Mouse (Mus musculus) heart, postnatal 10 days (tissue): Measurements from ENCODE around the gene Gstm5. TPM values are rescaled to one million over a fixed set of nuclear protein-coding genes. Genes with fewer than 3 reads are reported as not detected.
"Not testable (repeated sequence)": the region's sequence is repeated elsewhere in the genome, so short reads cannot be mapped to it uniquely, and the experiment has no call there.

Experiments used
- DNase-seq, 2 experiments: peaks; one replicate each; pipeline ENCODE4 v3.0.0; 2021
- intact Hi-C: fragments of 180-260 bp; cut with DNase I; formaldehyde crosslinking; loops from one replicate; pipeline ENCODE4 v1.15.1; 2025
- total RNA-seq, 2 experiments: library from RNA; stranded (reverse); gene quantifications; 2 replicates each; pipeline ENCODE4 v1.2.3; 2021

Gene Gstm5
- total RNA-seq, 2 experiments from 2014 or later: 50.7 to 50.8 TPM

DNA sequence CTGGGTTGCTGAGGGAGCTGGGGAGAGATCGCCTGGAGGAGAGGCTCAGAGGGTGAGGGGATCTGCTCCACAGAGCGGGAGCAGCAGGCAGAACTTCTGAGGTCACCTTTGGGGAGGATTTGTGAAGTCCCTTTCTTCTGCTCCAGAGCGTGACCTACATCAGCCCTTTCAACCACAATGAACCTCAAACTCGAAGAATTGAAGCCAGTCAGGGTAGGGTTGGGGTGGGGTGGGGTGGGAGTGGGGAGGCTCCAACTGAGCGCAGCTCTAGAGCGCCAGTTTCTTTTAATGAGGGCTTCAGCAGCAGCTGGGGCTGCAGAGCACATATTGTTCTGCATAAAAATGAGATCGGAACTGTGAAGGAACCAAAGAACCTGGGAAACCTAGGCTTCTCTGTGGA lies 26.5 kb upstream of the Gstm5 start:
- intact Hi-C loops: loop anchor here (5.0 to 10.0 kb wide), 2 partner anchors 264 to 307 kb away; no protein-coding TSS in a partner anchor
- DNase-seq: no peak

DNA sequence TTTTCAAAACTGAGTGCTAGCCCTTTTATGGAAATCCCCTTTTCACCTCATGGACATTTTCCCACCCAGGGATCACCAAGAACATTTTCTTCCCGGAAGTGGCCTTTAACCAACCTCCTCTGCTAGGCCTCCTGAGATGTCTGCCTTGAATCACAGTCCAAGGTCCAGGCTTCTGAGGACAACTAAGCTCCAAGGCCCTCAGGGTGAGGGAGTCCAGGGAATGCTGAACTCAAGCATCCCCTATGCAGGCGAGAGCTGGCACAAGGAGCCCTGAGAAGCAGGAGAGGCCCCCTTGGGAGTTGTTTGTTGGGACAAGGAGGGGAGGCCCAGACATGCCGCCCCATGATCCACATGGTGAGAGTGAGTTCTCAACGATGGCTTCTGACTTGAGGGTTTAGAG lies 25.7 kb upstream of the Gstm5 start:
- DNase-seq: no peak
- intact Hi-C loops: loop anchor here (5.0 to 10.0 kb wide), 2 partner anchors 265 to 308 kb away; no protein-coding TSS in a partner anchor

DNA sequence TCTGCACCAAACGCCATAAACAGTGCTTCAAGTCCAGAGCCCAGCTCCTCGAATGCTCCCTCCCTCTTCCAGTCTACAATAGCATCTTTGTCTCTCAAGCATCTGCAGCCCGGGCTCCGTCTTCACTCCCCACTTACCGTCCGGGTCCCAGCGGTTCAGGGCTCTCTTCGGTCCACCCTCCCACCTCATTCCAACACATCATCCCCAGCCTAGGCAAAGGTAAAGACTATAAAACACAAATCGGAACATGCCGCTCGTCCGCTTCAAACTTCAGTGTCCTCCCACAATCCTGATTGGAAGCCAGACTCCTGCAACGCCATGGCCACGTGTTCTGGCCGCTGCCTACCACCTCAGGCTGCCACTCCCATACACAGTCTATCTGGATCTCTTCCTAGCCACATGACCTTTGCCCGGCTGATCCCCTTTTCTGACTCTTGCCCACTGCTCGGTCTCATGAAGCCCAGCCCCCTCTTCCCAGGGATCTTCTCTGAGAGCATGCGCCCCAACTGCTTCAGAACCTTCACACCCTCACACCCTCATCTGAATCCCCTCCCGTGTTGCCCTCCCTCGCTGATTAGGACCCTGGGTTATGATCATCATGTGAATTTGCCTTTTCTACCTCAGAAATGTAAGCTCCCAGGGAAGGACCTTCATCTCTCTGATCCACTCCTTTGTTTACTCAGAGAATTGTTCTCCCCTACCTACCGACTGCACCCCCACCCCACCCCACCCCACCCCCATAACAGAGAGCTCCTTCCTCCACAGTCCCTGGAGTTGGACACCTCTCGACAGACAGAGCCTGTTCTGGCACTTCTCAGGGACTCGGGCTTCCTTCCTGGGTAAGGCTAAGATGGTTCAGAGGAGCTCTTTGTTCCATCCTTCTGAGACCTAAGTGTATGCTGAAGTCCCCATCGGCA lies 22.0 kb upstream of the Gstm5 start:
- DNase-seq: no peak
- intact Hi-C loops: no loop called here

DNA sequence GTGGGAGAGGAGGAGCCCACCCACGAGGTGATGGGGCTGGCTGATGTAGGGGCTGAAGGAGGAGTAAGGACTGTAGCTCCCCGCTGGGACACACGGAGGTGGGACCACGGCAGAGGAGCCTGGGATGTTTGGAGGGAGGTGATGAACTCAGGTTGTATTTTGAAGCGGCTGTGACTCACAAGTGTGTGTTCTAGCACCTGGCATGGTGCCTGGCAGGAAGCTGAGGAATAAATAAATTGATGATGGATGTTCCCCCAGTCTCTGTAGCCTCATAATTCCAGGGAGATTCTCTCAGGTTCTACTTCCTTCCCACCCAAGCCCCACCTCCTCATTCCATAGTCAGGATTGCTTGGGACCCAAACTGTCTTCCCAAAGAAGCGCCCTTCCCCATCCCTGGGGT lies 20.4 kb upstream of the Gstm5 start:
- DNase-seq: no peak
- intact Hi-C loops: no loop called here

DNA sequence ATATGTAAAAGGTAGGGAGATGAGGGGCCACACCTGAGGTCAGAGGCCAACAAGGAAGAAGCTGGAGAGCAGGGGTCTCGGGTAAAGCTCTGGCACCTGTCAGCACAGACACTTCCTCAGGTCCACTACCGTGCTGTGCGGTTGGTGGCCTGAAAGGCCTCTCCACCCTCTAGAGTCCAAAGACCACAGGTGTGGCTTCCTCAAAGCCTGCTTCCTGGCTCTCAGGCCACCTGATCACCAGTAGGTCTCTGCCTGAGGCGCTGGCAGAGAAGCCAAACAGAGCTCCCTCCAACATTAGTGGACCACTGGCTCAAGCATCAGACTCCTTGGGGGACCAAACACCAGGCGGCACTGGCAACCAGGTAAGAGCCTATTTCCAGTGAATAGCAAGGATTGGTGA lies 18.6 kb upstream of the Gstm5 start, which contains the start of gene Eps8l3:
Eps8l3 (plus strand) TSS at position 225 of the 400 bp plus-strand sequence.
- DNase-seq: no peak
- intact Hi-C loops: no loop called here

DNA sequence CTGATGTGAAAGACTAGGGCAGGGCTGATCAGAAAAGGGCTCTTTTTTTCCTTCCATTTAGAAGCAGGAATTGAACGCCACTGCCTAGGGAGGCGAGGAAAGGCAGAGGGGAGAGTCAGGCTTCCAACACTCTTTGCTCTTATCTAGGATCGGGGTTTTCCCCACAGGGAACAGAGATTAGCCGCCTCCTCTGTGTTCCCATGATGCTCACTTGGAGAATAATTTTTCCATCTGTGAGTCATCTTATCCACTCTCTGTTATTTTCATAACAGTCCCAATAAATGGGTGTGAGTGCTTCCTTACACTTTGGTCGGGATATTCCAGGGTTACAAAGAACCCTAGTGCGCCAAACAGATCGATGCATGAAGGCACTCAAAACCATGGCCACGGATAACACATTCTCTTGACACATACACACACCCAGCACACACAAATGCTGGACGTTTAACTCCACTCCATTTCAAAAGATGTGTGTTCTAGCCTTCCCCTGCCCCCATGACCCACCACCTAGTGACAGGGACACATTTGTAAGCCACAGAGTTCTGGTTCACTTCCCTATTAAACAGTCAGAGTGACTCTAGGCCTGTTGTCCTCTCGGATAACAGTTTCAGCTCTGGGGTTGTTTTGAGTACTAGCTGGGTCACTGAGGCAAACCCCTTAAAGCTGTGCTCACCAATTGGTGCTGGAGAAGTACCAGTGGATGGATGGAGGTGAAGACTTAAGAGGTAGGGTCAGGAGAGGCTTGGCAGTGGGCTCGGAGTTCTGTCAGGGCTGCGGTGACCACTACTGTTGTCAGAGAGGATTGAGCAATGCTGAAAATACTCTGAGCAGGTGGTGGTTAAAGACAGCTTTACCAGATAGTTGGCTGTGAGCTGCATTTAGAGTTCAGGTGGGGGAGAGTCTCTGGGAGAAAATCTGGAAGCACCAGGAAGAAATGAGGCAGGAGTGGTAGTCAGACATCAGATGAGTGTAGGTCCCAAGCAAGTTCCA lies 17.6 kb upstream of the Gstm5 start:
- intact Hi-C loops: no loop called here
- DNase-seq: no peak

DNA sequence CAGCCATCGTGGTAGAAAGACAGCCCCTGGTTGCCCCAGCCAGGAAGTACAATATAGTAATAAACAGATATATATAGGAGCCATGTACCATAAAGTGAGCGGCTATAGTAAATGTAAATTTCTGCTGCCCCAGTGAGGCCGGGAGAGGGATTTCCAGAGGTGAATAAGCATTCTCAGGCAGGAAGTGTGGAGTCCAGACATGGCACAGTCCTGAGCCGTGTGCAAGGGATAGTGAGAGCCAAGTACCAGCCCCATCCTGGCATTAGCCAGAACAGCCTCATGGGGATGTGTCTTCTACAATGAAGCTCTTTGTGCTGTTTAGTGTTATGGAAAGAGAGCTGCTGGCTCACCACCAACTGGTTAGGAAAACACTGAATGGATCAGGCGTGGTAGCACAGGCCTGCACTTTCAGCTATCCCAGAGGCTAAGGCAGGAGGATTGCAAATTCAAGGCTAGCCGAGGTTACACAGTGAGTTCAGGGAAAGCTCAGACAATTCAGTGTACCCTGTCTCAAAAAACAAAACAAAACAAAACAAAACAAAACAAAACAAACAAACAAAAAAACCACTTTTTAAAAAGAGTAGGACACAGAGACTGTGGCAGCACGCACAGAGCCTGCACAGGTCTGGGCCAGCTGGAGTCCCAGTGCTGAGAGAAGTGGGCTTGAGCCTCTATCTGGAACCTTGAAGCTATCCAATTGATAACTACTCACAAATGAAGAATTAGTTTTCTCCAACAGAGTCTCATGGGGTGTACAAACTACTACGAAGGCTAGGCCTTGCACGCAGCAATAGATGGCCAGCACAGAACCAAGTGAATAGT lies 7.7 kb upstream of the Gstm5 start:
- intact Hi-C loops: no loop called here
- peak; percentile 51 to 59 for DNase-seq

DNA sequence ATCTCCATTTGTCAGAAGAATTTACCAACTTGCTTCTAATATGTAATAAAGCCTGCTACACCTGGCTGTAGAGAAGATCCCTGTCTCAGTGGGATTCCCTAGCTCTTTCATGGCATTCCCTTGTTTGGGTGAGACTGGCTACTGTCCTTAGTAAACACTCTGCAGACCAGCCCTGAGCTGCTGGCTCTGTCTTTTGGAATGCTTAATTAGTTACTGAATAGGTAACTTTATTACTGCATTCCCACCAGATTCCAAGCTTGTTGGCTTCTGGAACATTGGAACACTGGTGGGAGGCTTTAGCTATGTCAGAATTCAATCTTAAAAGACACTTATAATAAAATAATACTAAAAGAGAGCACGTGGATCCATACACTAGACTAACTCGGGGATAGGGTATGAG lies 6.4 kb upstream of the Gstm5 start:
- DNase-seq, intact Hi-C loops: not testable (repeated sequence)

DNA sequence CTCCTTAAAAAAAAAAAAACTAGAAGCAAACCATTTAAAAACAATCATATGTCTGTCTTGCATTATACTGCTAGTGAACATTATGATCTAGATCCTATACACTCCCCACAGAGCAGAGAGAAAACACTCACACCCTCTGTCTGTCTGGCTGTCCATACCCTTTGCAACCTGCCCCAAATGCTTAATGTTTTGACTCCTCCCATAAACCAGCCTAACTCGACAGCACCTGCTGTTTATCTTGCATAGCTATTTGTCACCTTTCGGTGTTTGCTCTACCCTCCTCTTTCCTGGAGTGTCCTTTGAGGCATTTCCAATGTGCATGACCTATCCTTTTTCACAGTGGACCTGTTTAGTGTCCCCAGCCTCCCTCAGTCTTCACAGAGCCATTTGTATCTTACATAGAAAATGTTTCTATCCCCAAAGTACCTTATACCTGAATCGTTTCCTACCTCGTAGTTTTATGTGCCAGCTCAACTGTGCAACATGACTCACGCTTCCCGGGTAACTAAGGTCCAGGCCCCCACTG lies 364 bp upstream of the Gstm5 start:
- intact Hi-C loops: no loop called here
- no peak for DNase-seq

DNA sequence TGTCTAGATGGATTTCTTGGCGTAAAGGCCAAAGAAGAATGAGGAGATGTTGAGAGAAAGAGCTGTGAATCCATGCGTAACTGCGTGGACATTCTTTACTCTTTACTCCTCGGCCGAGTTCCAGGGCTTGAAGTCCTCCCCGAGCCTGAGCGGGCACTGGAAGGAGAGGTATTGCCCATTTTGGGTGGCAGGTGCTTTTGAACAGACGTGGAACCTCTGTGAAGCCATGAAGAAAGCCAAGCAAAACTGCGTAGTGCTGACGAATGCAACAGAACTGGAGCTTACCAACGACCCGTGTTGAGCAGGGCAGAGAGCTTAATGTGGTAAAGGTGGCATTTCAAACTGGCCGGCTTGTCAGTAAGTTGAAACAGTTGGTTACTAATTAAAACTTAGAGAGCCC lies 3.1 kb downstream of the Gstm5 start:
- no peak for DNase-seq
- intact Hi-C loops: no loop called here

DNA sequence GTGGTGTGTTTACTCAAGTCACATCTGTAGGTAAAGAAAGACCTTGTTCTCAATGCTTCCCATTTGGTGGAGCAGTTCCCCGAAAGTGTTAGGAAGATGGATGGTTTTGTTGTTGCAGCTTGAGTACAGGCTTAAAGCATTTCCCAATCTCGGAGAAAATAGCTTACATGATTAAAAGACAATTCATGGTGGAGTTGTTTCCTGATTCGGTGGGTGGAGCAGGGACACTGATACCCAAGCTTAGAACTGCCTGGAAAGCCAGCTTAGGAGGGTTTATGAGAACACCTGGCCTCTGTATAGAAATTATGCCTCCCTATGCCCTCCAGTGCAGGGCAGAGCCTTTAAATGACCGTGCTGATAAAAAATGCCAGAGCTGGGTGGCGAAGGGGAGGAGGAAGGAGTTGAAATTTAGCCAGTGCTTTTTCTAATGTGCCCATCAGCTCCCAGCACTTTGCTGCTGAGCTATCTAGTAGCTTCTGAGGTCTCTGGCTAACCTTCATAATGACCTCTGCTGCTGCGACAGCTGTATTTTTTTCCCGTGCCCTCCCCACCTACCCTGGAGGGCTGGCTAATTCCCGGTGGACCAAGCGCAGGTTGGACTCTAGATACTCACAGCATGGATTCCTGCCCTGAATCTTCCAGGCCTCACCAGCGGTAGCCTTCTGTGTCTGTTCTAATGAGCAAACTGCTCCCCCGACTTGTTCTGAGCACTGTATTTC lies 5.5 kb downstream of the Gstm5 start:
- no peak for DNase-seq
- intact Hi-C loops: no loop called here

DNA sequence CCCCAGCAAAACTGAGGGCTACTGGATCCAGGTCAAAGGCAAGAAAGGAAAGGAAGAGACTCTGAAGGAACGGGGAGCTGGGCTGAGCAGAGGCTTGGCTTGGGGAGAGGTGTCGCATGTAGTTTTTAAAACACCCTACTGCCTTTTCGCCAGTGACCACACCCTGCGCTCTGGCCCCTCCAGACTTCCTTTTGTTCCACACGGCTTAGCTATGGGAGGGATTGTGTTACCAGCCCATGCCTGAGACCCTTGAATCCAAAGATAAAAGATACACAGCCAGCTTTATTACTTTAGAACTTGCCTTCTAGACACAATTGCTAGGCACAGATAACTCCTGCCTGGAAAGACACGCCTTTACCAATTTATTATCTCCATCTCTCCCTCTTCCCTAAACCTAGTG lies 10.3 kb downstream of the Gstm5 start:
- DNase-seq: no peak
- intact Hi-C loops: no loop called here

DNA sequence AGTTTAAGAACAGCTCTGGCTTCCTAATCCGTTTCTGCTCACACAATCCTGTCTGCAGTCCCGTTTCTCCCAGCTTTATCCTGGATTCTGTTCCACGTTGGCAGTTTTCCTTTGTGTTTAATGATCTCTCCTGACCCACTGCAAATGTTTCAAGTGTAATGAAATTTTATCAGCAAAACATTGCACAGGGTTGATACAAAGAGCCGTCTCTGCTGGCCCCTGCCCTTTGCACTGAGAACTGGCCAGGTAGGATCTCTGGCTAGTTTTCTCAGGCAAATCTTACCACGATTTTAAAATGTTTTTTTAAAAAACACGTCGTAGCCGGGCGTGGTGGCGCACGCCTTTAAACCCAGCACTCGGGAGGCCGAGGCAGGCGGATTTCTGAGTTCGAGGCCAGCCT lies 21.1 kb downstream of the Gstm5 start:
- intact Hi-C loops: loop anchor here (5.0 kb wide), 2 partner anchors 219 to 359 kb away; partner anchors contain the start of genes Ahcyl1 and Ubl4b

DNA sequence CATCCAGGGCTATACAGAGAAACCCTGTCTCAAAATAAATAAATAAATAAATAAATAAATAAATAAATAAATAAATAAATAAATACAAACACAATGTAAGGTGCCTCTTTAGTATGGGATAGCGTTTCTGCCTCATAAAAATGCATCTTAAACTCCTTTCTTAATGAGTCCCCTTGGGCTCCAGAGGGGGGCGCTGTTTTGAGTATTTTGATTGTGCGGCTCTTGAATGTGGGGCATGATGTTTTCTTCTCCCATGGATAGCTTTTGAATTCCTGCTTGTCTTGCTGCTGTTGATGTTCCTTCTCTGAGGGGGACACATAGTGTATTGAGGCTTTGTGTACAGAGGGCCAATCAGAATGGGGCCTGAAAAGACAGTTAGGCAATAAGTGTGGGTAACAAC lies 21.5 kb downstream of the Gstm5 start:
- intact Hi-C loops: loop anchor here (5.0 kb wide), 2 partner anchors 220 to 360 kb away; partner anchors contain the start of genes Ahcyl1 and Ubl4b

More for the DNA sequence above, 21.1 kb downstream of the Gstm5 start:
- no peak for DNase-seq

DNA sequence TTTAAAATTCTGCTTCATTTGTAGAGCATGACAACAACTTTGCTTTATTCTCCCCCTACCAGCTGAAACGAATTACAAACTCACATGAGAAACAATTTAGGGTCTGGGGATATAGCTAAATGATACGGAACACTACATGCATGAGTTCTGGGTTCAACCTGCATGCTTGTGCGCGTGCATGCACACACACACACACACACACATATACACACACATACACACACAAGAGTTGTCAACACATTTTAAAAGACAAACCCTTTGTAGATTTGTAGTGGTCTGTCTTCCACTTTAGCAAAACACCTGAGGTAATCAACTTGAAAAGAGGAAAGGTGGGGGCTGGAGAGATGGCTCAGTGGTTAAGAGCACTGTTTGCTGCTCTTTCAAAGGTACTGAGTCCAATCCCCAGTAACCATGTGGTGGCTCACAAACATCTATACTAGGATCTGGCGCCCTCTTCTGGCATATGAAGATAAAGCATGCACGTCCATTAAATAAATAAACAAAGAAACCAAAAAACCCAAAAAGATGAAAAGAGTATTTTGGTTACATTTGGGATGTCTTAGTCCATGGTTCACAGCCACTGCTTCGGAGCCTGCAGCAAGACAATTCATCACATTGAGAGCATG lies 22.3 kb downstream of the Gstm5 start:
- intact Hi-C loops: loop anchor here (1.0 to 5.0 kb wide), 4 partner anchors 51 to 361 kb away; partner anchors contain the start of genes Ahcyl1 and Ubl4b
- DNase-seq: peak; percentile 66 to 77

More for the DNA sequence above, 21.5 kb downstream of the Gstm5 start:
- DNase-seq: no peak

DNA sequence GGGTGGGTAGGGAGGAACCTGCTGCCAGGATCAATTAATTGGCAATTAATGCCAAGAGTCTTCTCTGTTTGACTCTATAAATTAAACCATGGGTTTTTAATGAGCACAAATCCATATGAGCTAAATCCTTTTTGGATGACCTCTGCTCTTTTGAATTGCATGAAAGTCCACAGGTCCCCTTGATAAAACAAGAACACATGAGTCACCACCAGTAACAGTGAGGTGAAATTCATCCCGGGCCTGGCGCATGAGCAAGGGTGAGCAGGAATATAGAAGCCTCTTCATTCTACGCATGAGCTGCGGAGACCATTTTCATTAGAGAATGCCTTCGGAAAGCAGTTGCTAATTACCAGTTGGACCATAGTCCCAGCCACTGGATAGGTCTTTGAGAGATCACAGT lies 24.7 kb downstream of the Gstm5 start:
- intact Hi-C loops: no loop called here

DNA sequence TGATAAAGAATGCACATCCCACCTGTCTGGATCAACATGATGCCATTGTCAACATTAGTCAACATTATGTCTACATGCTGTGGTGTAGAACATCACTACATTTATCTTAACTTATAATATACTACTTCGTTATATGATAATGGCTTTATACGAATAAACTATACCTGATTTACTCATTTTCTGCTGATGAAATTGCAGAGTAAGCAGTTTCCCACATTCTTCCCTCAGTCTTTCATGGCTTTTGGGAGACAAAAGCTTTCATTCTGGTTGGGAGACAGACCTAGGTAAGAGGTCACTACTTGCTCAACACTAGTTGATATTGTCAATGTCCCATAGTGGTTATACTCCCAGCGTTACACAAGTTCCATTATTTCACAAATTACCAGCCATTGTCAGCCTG lies 29.7 kb downstream of the Gstm5 start:
- DNase-seq: no peak
- intact Hi-C loops: no loop called here

More for the DNA sequence above, 24.7 kb downstream of the Gstm5 start:
- no peak for DNase-seq

DNA sequence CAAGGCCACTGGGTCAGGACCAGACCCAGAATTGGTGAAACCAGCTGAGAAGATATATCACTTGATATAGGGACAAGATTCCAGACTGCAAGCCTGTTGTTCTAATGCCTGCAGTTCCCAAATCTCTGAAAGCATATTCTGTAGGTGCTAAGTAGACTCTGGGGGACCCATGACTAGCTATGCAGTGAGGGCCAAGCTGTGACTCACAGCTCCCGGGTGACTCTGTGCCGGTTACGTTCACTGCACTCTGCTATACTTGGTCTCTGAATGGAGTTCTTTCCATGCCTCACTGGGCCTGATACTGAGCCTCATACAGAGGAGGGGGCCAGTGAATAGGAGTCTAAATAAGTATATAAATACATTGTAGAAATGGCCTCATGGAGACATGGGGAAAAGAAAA lies 32.2 kb downstream of the Gstm5 start:
- intact Hi-C loops: no loop called here
- DNase-seq: no peak

DNA sequence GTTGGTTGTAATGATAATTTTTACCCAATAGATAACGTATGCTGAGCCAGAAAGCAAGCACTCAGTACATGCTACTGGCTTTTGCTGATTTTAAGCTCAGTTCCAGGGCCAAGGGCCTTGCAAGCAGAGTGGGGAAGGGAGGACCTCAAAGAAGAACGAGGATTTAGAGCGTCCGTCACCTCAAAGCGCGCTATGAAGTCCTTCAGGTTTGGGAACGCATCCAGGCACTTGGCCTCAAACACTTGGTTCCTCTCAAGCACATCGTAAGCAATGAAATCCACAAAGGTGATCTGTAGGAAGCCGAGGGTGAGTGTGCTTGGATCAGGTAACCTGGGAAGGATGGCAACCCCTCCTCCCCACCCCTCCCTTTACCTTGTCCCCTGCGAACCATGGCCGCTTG lies 33.1 kb downstream of the Gstm5 start:
- DNase-seq: no peak
- intact Hi-C loops: no loop called here
